9 mouse cellular contexts compared by ENCODE assay signal in the genomic region with DNA sequence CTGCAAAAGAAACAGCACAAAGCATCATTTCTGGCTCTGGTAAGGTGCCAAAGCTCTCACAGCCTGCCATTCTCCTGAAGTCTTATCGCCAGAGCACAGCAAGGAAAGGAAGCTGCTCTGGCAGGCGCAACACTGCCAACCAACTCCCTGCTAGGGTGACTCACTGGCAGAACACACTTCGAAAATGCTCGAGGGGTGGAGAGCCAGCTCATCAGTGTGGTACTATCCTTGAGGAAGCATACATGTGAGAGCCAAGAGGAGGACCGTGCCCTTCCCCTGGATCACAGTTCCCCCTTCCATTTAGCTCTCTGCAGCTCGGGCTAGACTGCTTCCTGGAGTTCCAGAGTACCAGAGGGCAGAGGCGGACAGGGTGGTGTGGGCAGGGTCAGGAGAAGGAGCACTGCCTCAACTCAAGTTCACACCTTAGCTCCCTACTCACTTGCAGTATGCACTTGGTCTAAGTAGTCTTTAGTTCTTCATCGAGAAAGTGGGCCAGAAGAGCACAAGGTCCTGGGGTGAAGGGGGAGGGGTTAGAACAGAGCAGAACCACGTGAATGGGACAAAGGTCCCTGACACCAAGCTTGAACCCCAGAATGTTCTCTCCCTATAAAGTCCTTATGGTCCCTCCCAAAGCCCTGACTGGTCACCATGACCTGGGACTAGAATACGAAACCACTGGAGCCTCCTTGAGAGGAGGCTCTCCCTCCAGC.
DNase-seq lines count a peak whose midpoint lies in the region; ATAC-seq and TF ChIP-seq lines count a peak whose summit lies in the region.
"Had no signal": no experiment of that assay in that cellular context is flagged by ENCODE, and none has a peak within 500 bp of the region (broad histone marks: within the 10 kb centered on the region; RNA-seq: fewer than 3 reads in every experiment).

No protein-coding gene starts in this region.

- no peak for ATAC-seq in kidney, embryonic 16.5 days (ENCODE audit: low FRiP score, low TSS enrichment)
- peak; percentile 81 for ATAC-seq in hindbrain, postnatal 0 days
- ATAC-seq in midbrain, embryonic 15.5 days (replicated peaks) = no peak; the same call in 1 of the 2 replicates
- ATAC-seq: Patski had no signal

- H3K4me3 ChIP-seq in kidney, adult 2 months (ENCODE audit: insufficient read depth, low read depth, low read length) = no peak overlapping the region
- H3K4me3 ChIP-seq in kidney, embryonic 16.5 days (ENCODE audit: low read length) = no peak overlapping the region
- no peak overlapping the region for H3K4me3 ChIP-seq in hindbrain, postnatal 0 days (ENCODE audit: low read length)
- no peak overlapping the region for H3K4me3 ChIP-seq in midbrain, embryonic 15.5 days

- H3K27ac ChIP-seq in kidney, adult 2 months (ENCODE audit: insufficient read depth, low read depth, low read length) = no peak overlapping the region
- H3K27ac ChIP-seq in kidney, embryonic 16.5 days (ENCODE audit: low read length) = no peak overlapping the region
- peak overlapping the region; percentile 36; the same call in 1 of the 2 replicates for H3K27ac ChIP-seq in hindbrain, postnatal 0 days
- peak overlapping the region; percentile 55 for H3K27ac ChIP-seq in midbrain, embryonic 15.5 days

- H3K9me3 ChIP-seq in kidney, embryonic 16.5 days (ENCODE audit: low read length) = no peaks in the 10 kb centered on the region
- no peaks in the 10 kb centered on the region for H3K9me3 ChIP-seq in hindbrain, postnatal 0 days (ENCODE audit: low read length)
- no peaks in the 10 kb centered on the region for H3K9me3 ChIP-seq in midbrain, embryonic 15.5 days

- no peak for TF ChIP-seq CTCF in kidney, adult 2 months (conservative IDR thresholded peaks at IDR 0.05; ENCODE audit: insufficient read depth, insufficient read length, low read depth, low read length)
- TF ChIP-seq CTCF in hindbrain, postnatal 0 days (IDR thresholded peaks at IDR 0.05; ENCODE audit: low read depth) = no peak

- no peak overlapping the region for H3K4me2 ChIP-seq in kidney, embryonic 16.5 days (replicated peaks; ENCODE audit: low read depth, low read length)
- no peak overlapping the region for H3K4me2 ChIP-seq in hindbrain, postnatal 0 days (ENCODE audit: low read depth, low read length)
- H3K4me2 ChIP-seq in midbrain, embryonic 15.5 days = no peak overlapping the region

- H3K9ac ChIP-seq in kidney, embryonic 16.5 days (replicated peaks; ENCODE audit: low read length) = no peak overlapping the region
- no peak overlapping the region for H3K9ac ChIP-seq in hindbrain, postnatal 0 days (replicated peaks; ENCODE audit: low read length)
- no peak overlapping the region for H3K9ac ChIP-seq in midbrain, embryonic 15.5 days

- H3K36me3 ChIP-seq in kidney, adult 2 months (ENCODE audit: control insufficient read depth, insufficient read depth, low read length) = no peaks in the 10 kb centered on the region
- peaks cover 8% of the 10 kb centered on the region for H3K36me3 ChIP-seq in kidney, embryonic 16.5 days (ENCODE audit: insufficient read depth, low read length)
- H3K36me3 ChIP-seq in hindbrain, postnatal 0 days (ENCODE audit: insufficient read depth, low read length) = no peaks in the 10 kb centered on the region
- H3K36me3 ChIP-seq in midbrain, embryonic 15.5 days (replicated peaks) = no peaks in the 10 kb centered on the region

- H3K4me1 ChIP-seq in kidney, adult 2 months (ENCODE audit: control insufficient read depth, insufficient read depth, low read length) = peaks cover 17% of the 10 kb centered on the region
- peaks cover 18% of the 10 kb centered on the region; the same call in 1 of the 2 replicates for H3K4me1 ChIP-seq in kidney, embryonic 16.5 days (ENCODE audit: insufficient read depth, low read length)
- peaks cover 14% of the 10 kb centered on the region; the same call in 1 of the 2 replicates for H3K4me1 ChIP-seq in hindbrain, postnatal 0 days (ENCODE audit: insufficient read depth, low read length)
- H3K4me1 ChIP-seq in midbrain, embryonic 15.5 days = peaks cover 28% of the 10 kb centered on the region

- no peaks in the 10 kb centered on the region for H3K27me3 ChIP-seq in kidney, adult 2 months (replicated peaks; ENCODE audit: control insufficient read depth, insufficient read depth, low read length)
- no peaks in the 10 kb centered on the region for H3K27me3 ChIP-seq in kidney, embryonic 16.5 days (ENCODE audit: insufficient read depth, low read length)
- no peaks in the 10 kb centered on the region for H3K27me3 ChIP-seq in hindbrain, postnatal 0 days (ENCODE audit: insufficient read depth, low read length)
- H3K27me3 ChIP-seq in midbrain, embryonic 15.5 days (replicated peaks) = no peaks in the 10 kb centered on the region
- H3K27me3 ChIP-seq: Patski had no signal

- no peak for TF ChIP-seq POLR2A in kidney, adult 2 months (IDR thresholded peaks at IDR 0.05; ENCODE audit: low read depth, low read length)

- 55% methylated on average over 10 of the region's 10 CpGs for WGBS in kidney, adult 2 months
- 78% methylated on average over 10 of the region's 10 CpGs for WGBS in kidney, embryonic 16.5 days
- 58% methylated on average over 10 of the region's 10 CpGs for WGBS in hindbrain, postnatal 0 days
- 82% methylated on average over 10 of the region's 10 CpGs for whole genome bisulfite sequencing in midbrain, embryonic 15.5 days

- intact Hi-C loops in gastrocnemius, postnatal 36 days (cut with DNase I) = no loop called here

- DNase-seq in kidney, adult 2 months = peak; percentile 55
- peak; percentile 41 for DNase-seq in adipocyte (ENCODE audit: low spot score)
- peak; percentile 39 for DNase-seq in fibroblast of lung, adult 2 months (ENCODE audit: low read depth)
- peak; percentile 71 for DNase-seq in hindbrain, postnatal 0 days (ENCODE audit: low spot score)
- no peak for DNase-seq in gastrocnemius, postnatal 36 days
- no peak for DNase-seq in embryo, embryonic 10 days (ENCODE audit: low spot score)

Comparison
In these comparisons a context has a peak if more than half of its experiments do, and no peak if none do; other contexts are left out.
1. DNase-seq: peak in kidney, adult 2 months (single experiment), adipocyte (single experiment), fibroblast of lung, adult 2 months (single experiment) and hindbrain, postnatal 0 days (single experiment); none in gastrocnemius, postnatal 36 days (0 of 2) and embryo, embryonic 10 days (single experiment).
2. H3K27ac ChIP-seq: peak in hindbrain, postnatal 0 days (single experiment) and midbrain, embryonic 15.5 days (single experiment); none in kidney, adult 2 months (single experiment) and kidney, embryonic 16.5 days (single experiment).